Mouse (Mus musculus) limb, embryonic 14.5 days (tissue): Measurements from ENCODE around the gene Olfr453. TPM values are rescaled to one million over a fixed set of nuclear protein-coding genes. Genes with fewer than 3 reads are reported as not detected.

ENCODE experiments used
- ATAC-seq: fragments of 200-750 bp; cut with Nextera tagmentation; 2 replicates; pipeline ENCODE4 v1.8.0; 2017; ENCODE audit warnings: low read depth, moderate number of reproducible peaks, moderate TSS enrichment; ENCODE audit not compliant: low FRiP score
- DNase-seq: peaks from one replicate; pipeline ENCODE4 v3.0.0-alpha.2; 2015; ENCODE audit warnings: low spot score
- H3K27ac ChIP-seq: fragments of 300-500 bp; sonication (generic); replicated peaks from 2 replicates; pipeline ENCODE4 v1.5.1; 2014; ENCODE audit warnings: low read depth, mild to moderate bottlenecking, low read length, moderate library complexity, mixed read lengths
- H3K27me3 ChIP-seq: fragments of 300-500 bp; sonication (generic); 2 replicates; pipeline ENCODE4 v1.6.1; 2014; ENCODE audit warnings: low read length, mixed read lengths; ENCODE audit not compliant: control insufficient read depth, insufficient read depth
- H3K36me3 ChIP-seq: fragments of 300-500 bp; sonication (generic); 2 replicates; pipeline ENCODE4 v1.6.1; 2014; ENCODE audit warnings: mild to moderate bottlenecking, low read length, moderate library complexity, mixed read lengths; ENCODE audit not compliant: control insufficient read depth, insufficient read depth
- H3K4me1 ChIP-seq: fragments of 300-500 bp; sonication (generic); 2 replicates; pipeline ENCODE4 v1.6.1; 2014; ENCODE audit warnings: antibody characterized with exemption, low read length, mixed read lengths; ENCODE audit not compliant: control insufficient read depth, insufficient read depth
- H3K4me2 ChIP-seq: fragments of 300-500 bp; sonication (generic); replicated peaks from 2 replicates; pipeline ENCODE4 v1.6.1; 2014; ENCODE audit warnings: low read depth, mild to moderate bottlenecking, low read length, moderate library complexity; ENCODE audit not compliant: severe bottlenecking
- H3K4me3 ChIP-seq: fragments of 300-500 bp; sonication (generic); replicated peaks from 2 replicates; pipeline ENCODE4 v1.5.1; 2014; ENCODE audit warnings: low read length
- H3K9ac ChIP-seq: fragments of 300-500 bp; sonication (generic); 2 replicates; pipeline ENCODE4 v1.6.1; 2014; ENCODE audit warnings: mild to moderate bottlenecking, low read depth, low read length, moderate library complexity; ENCODE audit not compliant: severe bottlenecking
- H3K9me3 ChIP-seq: fragments of 300-500 bp; sonication (generic); 2 replicates; pipeline ENCODE4 v1.6.1; 2016; ENCODE audit warnings: low read length; ENCODE audit not compliant: control insufficient read depth
- POLR2A ChIP-seq: fragments of 200-500 bp; IDR thresholded peaks from 2 replicates; pipeline ENCODE4 v1.8.0; 2012; ENCODE audit warnings: inconsistent platforms, mild to moderate bottlenecking, moderate library complexity, borderline replicate concordance; ENCODE audit not compliant: insufficient read depth, insufficient read length; ENCODE audit errors: extremely low read depth
- WGBS: fragments of 180-500 bp; shearing (Covaris S2); extraction: QIAGEN DNeasy Blood & Tissue Kit; methylation state at CpG from one replicate; pipeline ENCODE4 v1.1.7; 2014; 5-methylcytosine and 5-hydroxymethylcytosine counted together
- polyA plus RNA-seq, 2 experiments: library from polyadenylated mRNA; depleted of rRNA in 1 of 2; stranded (reverse) in 1 of 2; unstranded in 1 of 2; fragments of >200 nt; fragmentation: Nextera tagmentation in 1 of 2; extraction: Ambion mirVana in 1 of 2; gene quantifications; 2 replicates each; pipeline versions ENCODE4 v1.2.1 to v1.2.3; 2012 to 2014

The Olfr453 gene
- not detected in 2 replicates for polyA plus RNA-seq (2012; rRNA removed)
- polyA plus RNA-seq (2014; fragmentation: Nextera tagmentation; extraction: Ambion mirVana) = not detected in 2 replicates

GRCm38 (mm10) chr6:42739071-42739470 is at the start of gene Olfr453:
Gene Olfr453 (plus strand): TSS chr6:42739371.
- H3K27ac ChIP-seq = no peak within 1 kb of the TSS
- no peak within 1 kb of the TSS for H3K9ac ChIP-seq
- ATAC-seq = no peak
- whole genome bisulfite sequencing = 92% methylated on average over 1 of the region's 1 CpGs
- no peaks in the 10 kb centered on the region for H3K9me3 ChIP-seq
- no peak within 1 kb of the TSS for H3K4me2 ChIP-seq
- no peak for TF ChIP-seq POLR2A
- H3K4me1 ChIP-seq = no peaks in the 10 kb centered on the region
- DNase-seq = no peak
- H3K4me3 ChIP-seq = no peak within 1 kb of the TSS
- no peaks in the 10 kb centered on the region for H3K27me3 ChIP-seq
- H3K36me3 ChIP-seq = no peaks in the 10 kb centered on the region

- Histone ChIP-seq H3K27me3 (no peaks in the 10 kb centered on the region), H3K4me2 (no peak overlapping the region), H3K4me1 (peaks cover 3% of the 10 kb centered on the region; the same call in 1 of the 2 replicates), H3K36me3 (peaks cover 28% of the 10 kb centered on the region), H3K27ac (no peak overlapping the region), H3K4me3 (no peak overlapping the region), H3K9me3 (no peaks in the 10 kb centered on the region), H3K9ac (no peak overlapping the region)
- ATAC-seq (no peak), DNase-seq (no peak)
- TF ChIP-seq POLR2A = no peak
Measured at GRCm38 (mm10) chr6:42689761-42690160, 49.4 kb upstream of the Olfr453 start.

- WGBS = 2% methylated on average over 7 of the region's 10 CpGs
- peak overlapping the region; percentile 64 for H3K4me2 ChIP-seq
- H3K27me3 ChIP-seq = no peaks in the 10 kb centered on the region
- H3K9me3 ChIP-seq = no peaks in the 10 kb centered on the region
- peaks cover 3% of the 10 kb centered on the region; the same call in 1 of the 2 replicates for H3K4me1 ChIP-seq
- H3K36me3 ChIP-seq = peaks cover 14% of the 10 kb centered on the region
- 0 out of 2 replicates have a peak, but pooled peaks have one; percentile 28 for TF ChIP-seq POLR2A
- H3K27ac ChIP-seq = peak overlapping the region; percentile 91
- peak overlapping the region; percentile 70 for H3K4me3 ChIP-seq
- peak; percentile 80 for DNase-seq
- peak; percentile 86 for ATAC-seq
- peak overlapping the region; percentile 85 for H3K9ac ChIP-seq
Measured at GRCm38 (mm10) chr6:42692154-42692516, 47.0 kb upstream of the Olfr453 start.

GRCm38 (mm10) chr6:42692517-42693190 is 46.5 kb upstream of the Olfr453 start:
- H3K9ac ChIP-seq = peak overlapping the region; percentile 85
- no peaks in the 10 kb centered on the region for H3K27me3 ChIP-seq
- peak; percentile 88 for DNase-seq
- peaks cover 14% of the 10 kb centered on the region for H3K36me3 ChIP-seq
- peak overlapping the region; percentile 70 for H3K4me3 ChIP-seq
- peak; percentile 83; the same call in 1 of the 2 replicates for TF ChIP-seq POLR2A
- H3K4me1 ChIP-seq = peaks cover 3% of the 10 kb centered on the region; the same call in 1 of the 2 replicates
- H3K4me2 ChIP-seq = peak overlapping the region; percentile 64
- H3K9me3 ChIP-seq = no peaks in the 10 kb centered on the region
- peak overlapping the region; percentile 91 for H3K27ac ChIP-seq
- 0% methylated on average over 30 of the region's 32 CpGs for WGBS
- ATAC-seq = peak; percentile 93

GRCm38 (mm10) chr6:42709291-42710211 is 29.6 kb upstream of the Olfr453 start, which contains the start of gene Tcaf1:
Gene Tcaf1 (minus strand): TSS chr6:42710088.
- ATAC-seq (peak; percentile 100), DNase-seq (peak; percentile 92)
- Histone ChIP-seq H3K36me3 (no peaks in the 10 kb centered on the region), H3K9me3 (no peaks in the 10 kb centered on the region), H3K27me3 (no peaks in the 10 kb centered on the region), H3K4me2 (peak within 1 kb of the TSS; percentile 80), H3K27ac (peak within 1 kb of the TSS; percentile 73), H3K4me3 (peak within 1 kb of the TSS; percentile 82), H3K4me1 (peaks cover 9% of the 10 kb centered on the region), H3K9ac (peak within 1 kb of the TSS; percentile 90)
- TF ChIP-seq POLR2A = peak; percentile 50; the same call in 1 of the 2 replicates
- under 1% methylated on average over 28 of the region's 28 CpGs for WGBS
